Mouse (Mus musculus) mouse trophoblast stem cell (cell line): ENCODE data around the gene Lcor.

Source experiments
- in situ Hi-C, 2 experiments: fragments of 300-500 bp; cut with MseI, MboI; formaldehyde crosslinking; loops; 2 replicates in 1 of 2; 3 replicates in 1 of 2; pipeline ENCODE4 v1.15.1; 2025

Gene Lcor

GRCm38 (mm10) chr19:41560856-41561255 lies 78.4 kb downstream of the Lcor start:
- in situ Hi-C loops = no loop called here

GRCm38 (mm10) chr19:41568791-41569190 lies 86.4 kb downstream of the Lcor start:
- in situ Hi-C loops = no loop called here

DNA sequence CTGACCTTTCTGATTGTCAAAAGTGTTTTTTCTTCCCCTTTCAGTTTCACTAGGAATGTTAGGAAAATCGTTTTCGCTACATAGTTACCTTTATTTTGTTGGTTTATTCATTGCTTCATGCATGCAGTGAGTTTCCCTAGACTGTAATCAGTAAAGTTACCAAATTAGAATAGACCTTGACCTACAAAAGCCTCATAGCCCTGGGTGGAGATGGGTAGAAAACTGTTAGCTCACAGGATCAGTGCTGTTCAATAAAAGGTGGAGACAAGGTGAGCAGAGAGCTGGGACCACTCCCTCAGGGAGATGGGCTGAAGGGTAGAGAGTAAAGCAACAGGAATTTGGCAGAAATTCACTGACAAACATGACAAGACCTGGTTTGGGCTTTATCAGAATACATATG lies 91.3 kb downstream of the Lcor start:
- in situ Hi-C loops = no loop called here

DNA sequence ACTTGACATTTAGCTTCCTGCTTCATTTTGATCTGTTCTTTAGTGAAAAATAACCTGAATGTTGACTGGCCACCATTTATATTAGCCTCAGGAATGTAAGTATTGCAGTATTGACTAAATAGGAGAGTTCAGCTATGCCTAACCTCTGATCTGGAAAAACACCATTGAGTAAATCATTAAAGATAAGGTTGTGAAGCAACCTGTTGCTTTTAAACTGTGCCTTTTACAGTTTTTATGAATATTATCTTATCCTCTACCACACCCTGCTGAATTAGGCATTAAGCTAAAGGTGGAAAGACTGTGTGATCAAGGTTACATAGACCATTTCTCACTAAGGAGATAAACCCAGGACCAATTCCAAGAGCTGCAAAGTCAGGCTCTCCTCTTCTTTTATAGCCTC lies 95.1 kb downstream of the Lcor start:
- in situ Hi-C loops = no loop called here

DNA sequence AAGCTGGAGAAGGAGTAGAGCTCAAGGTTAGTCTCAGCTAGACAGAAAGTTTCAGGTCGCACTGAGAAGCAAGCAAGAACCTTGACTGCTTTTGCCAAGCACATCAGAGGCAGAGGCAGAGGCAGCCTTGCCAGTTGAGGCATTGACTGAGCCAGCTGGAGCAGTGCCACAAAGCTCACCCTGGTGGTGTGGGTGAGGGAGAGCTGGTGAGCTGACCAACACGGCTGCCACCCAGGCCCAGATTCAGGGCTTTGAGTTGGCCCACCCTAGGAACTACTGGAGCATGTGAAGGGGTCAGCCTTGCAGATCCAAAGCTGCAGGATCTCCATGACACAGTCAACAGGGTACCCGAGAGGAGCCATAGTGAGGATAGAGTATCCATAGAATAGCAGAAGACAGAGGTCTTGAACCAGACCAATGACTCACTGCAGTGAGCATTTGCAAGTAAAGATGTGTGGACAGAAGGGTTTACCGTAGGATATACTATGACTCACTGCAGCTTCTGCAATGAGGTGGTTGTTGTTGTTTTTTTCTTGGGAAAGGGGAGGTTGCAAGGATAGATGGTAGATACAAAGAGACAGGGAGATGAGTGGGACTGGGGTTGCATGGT lies 97.0 kb downstream of the Lcor start:
- in situ Hi-C loops = no loop called here

DNA sequence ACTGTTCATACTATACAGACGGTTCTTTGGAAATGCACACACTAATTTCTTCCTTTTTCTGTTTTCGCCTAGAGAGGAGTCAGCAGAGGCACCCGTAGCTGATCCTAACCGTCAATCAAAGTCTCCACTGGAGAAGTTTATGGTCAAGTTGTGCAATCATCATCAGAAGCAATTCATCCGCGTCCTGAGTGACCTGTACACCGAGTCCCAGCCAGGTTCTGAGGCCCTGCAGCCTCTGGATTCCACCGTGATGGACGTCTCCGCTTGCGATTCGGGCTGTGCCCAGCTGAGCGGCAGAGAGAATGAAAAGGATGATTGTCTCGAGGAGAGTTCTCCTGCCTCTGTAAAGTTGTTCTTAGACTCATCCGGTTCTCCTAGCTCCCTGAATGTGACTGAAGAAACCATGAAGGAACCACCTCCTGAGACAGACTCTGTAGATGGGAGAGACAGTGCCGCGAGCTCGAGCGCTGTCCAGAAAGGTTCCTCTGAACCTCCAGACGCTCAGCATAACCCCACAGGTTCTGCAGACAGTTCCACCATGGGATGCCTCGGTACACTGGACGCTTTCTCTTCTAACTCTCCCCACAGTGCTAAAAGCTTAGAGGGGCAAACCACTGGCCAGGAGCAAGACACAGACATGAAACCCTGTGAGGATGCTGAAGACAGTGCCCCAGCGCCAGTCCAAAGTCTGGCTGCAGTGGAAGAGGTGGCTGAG lies 99.4 kb downstream of the Lcor start, which contains the start of gene Gm340:
Gene Gm340 (plus strand): TSS at position 665 of the 715 bp plus-strand sequence.
- in situ Hi-C loops = no loop called here

GRCm38 (mm10) chr19:41582918-41583514 lies 100.6 kb downstream of the Lcor start:
- in situ Hi-C loops = no loop called here

DNA sequence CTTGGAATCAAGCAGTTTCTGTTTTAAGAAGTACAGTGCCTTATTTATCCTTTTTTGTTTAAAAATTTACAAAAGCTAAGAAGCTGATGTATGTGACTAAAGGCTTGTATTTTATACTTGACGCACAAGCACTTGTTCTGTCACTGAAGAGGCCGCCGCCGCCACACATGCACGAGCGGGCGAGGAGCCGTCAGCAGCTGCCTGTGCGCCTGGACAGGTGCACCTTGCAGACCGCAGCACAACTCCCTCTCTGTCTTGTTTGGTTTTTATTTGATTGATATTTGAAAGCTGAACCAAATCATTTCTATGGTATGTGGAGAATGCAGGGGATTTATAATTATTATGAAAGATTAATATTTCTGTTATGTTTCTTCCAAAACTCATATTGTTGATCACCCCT lies 104.3 kb downstream of the Lcor start:
- in situ Hi-C loops = no loop called here

DNA sequence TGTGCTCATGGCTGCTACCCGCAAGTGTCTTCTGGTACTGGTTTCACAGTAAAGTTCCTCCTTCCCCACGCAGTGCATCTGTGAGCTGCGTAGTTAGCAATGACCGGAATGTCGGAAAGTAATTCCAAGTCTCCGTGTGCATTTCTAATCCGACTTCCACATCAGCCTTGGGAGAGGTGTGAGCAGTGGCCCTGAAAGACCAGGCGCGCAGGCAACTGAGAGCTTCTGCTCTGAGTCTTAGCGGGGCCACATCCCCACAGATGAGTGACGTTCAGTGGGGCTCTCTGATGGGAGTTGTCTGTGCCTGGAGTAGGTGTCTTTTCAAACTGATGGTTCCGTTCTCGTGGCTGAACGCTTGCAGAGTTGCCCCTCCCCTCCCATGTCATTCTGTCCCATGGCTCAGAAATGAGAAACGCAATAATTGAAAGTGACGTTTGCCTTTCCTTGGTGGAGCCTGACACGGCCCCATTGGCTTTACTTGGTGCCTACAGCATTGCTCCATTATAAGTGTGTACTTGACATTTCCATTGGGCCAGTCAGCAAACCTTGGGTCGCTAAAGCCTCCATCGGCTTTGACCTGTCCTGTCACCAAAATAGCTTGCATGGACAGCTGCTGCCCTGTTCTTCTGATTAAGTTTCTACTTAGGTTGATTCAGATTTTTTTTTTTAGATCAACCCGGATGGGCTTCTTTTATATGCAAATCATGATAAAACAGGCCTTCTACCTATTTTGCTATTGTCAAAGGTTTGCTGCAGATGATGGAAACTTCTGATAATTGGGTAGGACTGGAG lies 105.2 kb downstream of the Lcor start:
- in situ Hi-C loops = no loop called here

GRCm38 (mm10) chr19:41589026-41589425 lies 106.6 kb downstream of the Lcor start:
- in situ Hi-C loops = no loop called here

- in situ Hi-C loops = no loop called here
Observed at GRCm38 (mm10) chr19:41589681-41590080, 107.2 kb downstream of the Lcor start.

DNA sequence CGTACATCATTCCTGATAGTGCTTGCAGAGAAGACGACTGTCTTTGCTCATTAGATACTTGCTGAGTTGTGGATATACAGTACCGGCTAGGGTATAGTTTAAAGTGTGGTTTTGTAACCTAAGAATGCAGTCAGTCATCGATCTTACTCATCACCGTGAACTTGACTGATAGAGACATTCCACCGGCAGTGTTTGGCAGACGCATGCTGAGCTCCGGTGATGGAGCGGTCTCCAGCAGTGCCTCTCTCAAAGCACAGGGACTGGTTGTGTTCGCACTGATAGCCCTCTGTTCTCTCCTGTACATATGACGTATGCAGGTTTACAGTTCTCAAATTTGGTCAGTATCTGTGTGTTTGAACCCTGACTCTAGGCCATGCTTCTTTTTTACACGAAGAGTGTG lies 109.4 kb downstream of the Lcor start:
- in situ Hi-C loops = no loop called here

- in situ Hi-C loops = no loop called here
Observed at GRCm38 (mm10) chr19:41597170-41597894, 114.9 kb downstream of the Lcor start.

DNA sequence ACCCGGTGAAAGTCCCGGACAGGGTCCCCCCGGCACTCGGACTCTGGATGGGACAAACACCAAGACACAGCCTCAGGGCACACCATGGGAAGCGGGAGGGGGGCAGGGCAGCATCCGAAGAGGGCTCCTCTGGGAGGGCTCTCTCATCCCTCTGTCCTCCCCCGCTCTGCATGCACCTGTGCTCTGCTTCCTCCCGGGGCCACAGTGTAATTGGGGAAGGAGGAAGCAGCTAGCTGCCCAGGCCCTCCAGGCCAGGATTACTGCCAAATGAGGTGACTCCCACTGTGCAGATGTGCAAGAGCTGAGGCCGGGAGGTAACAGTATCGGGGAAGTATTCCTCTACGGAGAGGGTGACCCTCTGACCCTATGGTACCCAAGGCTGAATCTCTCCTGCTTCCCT lies 118.2 kb downstream of the Lcor start:
- in situ Hi-C loops = no loop called here

DNA sequence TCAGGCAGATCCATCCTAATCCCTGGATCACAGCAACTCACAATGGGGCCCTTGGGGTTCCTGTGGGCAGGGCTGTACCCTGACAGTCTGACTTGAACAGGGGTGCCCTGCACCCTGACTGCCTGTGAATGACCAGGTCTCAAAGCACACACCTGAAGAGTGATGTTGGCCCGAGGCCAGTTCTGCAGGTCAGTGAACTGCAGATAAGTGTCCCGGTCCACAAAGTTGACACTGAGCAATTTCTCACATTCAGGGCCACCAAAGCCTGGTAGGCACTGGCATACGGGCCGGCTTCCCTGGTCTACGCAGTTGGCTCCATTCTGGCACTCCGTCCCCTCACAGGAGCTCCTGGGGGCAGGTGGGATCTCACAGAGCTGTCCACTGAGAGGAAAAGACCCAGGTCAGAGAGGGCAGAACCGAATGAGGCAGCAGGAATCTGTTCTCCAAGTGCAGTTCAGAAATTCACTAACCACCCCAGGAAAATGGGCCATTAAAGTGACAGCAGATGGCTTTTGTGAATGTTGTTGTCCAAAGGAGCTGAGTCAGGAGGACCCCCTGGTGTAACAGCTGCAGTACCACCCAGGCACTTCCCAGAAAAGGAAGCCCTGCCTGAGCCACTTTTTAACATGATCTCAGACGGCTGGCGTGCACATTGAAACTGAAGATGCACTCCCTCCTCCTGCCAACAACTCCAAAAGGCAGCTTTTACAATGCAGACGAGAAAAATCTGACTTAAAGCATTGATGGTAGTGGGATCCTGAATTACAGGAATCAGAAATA lies 124.0 kb downstream of the Lcor start:
- in situ Hi-C loops = no loop called here

- in situ Hi-C loops = no loop called here
Observed at GRCm38 (mm10) chr19:41611683-41612082, 129.2 kb downstream of the Lcor start.
